Mouse (Mus musculus): ENCODE measurements around the gene Zfp141. TPM values are rescaled to one million over a fixed set of nuclear protein-coding genes. Genes with fewer than 3 reads are reported as not detected.

The Zfp141 gene
- total and polyA plus RNA-seq, 2 experiments from 2014 or later: 9.9 to 29.0 TPM

DNA sequence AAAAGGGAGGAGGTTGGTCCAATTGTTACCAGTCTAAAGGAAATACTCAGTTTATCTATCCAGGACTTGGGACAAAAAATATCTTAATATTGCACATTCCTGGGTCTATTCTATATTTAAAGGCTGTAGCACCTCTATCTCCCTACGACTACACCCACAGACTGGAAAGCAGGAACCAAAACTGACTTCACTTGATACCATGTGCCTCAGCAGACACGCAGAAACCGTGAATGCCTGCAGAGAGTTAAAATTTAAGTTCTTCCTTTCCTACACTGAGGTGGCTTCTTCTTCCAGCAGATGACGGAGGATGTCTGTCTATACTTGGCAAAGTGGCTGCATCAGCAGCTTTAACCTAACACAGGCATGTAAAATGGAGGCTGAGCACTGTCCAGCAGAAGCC lies 15.2 kb downstream of the Zfp141 start:
- no peak for DNase-seq
- Histone ChIP-seq H3K4me1 (ENCODE audit: insufficient read depth) (no peaks in the 10 kb centered on the region), H3K9ac (no peak overlapping the region), H3K4me2 (ENCODE audit: low read depth) (no peak overlapping the region), H3K9me3 (ENCODE audit: low read length) (no peaks in the 10 kb centered on the region), H3K27ac (ENCODE audit: low read depth, low read length) (no peak overlapping the region), H3K27me3 (ENCODE audit: insufficient read depth, low read length) (no peaks in the 10 kb centered on the region), H3K36me3 (ENCODE audit: insufficient read depth) (peaks cover 26% of the 10 kb centered on the region), H3K4me3 (ENCODE audit: low read depth, low read length) (no peak overlapping the region)
- 97% methylated on average over 4 of the region's 4 CpGs for WGBS
- ATAC-seq: no peak
- TF ChIP-seq CTCF (IDR thresholded peaks at IDR 0.05; ENCODE audit: low read depth): no peak

GRCm38 (mm10) chr7:42454640-42455039 lies 50.9 kb downstream of the Zfp141 start:
- Histone ChIP-seq H3K4me2 (ENCODE audit: low read depth) (no peak overlapping the region), H3K27ac (ENCODE audit: low read depth, low read length) (no peak overlapping the region)

DNA sequence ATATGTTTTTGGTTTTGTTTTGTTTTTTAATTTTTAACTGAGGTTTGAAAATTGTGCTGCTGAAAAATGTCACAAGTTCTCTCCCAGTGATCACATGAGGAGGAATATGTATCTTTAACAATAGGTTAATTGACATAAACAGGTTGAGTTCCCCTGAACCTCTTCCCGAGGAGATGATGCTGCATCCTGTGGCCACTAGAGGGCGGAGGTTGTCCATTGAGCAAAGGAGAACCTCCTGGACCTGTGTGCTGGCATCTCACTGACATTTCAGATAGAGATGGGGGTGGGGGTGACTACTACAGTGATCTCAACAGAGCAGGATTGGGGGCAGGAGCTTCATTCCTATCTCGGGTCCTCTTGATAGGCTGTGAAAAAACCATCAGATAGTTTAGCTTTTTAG lies 54.9 kb downstream of the Zfp141 start:
- H3K27ac ChIP-seq (ENCODE audit: low read depth, low read length): no peak overlapping the region
- H3K36me3 ChIP-seq (ENCODE audit: insufficient read depth): no peaks in the 10 kb centered on the region
- 38% methylated on average over 3 of the region's 3 CpGs for WGBS
- H3K4me1 ChIP-seq (ENCODE audit: insufficient read depth): no peaks in the 10 kb centered on the region
- peaks cover 18% of the 10 kb centered on the region; the same call in 1 of the 2 replicates for H3K9me3 ChIP-seq (ENCODE audit: low read length)
- no peak overlapping the region for H3K9ac ChIP-seq
- no peak for DNase-seq
- H3K27me3 ChIP-seq (ENCODE audit: insufficient read depth, low read length): no peaks in the 10 kb centered on the region
- H3K4me2 ChIP-seq (ENCODE audit: low read depth): no peak overlapping the region
- 0 out of 2 replicates have a peak, but pooled peaks have one; percentile 8 for TF ChIP-seq CTCF (IDR thresholded peaks at IDR 0.05; ENCODE audit: low read depth)
- ATAC-seq: no peak
- no peak overlapping the region for H3K4me3 ChIP-seq (ENCODE audit: low read depth, low read length)

More at GRCm38 (mm10) chr7:42454640-42455039, 50.9 kb downstream of the Zfp141 start:
- Histone ChIP-seq H3K36me3 (ENCODE audit: insufficient read depth) (no peaks in the 10 kb centered on the region), H3K4me3 (ENCODE audit: low read depth, low read length) (no peak overlapping the region), H3K9ac (no peak overlapping the region), H3K27me3 (ENCODE audit: insufficient read depth, low read length) (no peaks in the 10 kb centered on the region), H3K4me1 (ENCODE audit: insufficient read depth) (no peaks in the 10 kb centered on the region), H3K9me3 (ENCODE audit: low read length) (0 out of 2 replicates have a peak, but pooled peaks cover 8% of the 10 kb centered on the region)
- no peak for DNase-seq
- TF ChIP-seq CTCF (IDR thresholded peaks at IDR 0.05; ENCODE audit: low read depth): no peak
- ATAC-seq: no peak
- WGBS: 67% methylated on average over 4 of the region's 4 CpGs

DNA sequence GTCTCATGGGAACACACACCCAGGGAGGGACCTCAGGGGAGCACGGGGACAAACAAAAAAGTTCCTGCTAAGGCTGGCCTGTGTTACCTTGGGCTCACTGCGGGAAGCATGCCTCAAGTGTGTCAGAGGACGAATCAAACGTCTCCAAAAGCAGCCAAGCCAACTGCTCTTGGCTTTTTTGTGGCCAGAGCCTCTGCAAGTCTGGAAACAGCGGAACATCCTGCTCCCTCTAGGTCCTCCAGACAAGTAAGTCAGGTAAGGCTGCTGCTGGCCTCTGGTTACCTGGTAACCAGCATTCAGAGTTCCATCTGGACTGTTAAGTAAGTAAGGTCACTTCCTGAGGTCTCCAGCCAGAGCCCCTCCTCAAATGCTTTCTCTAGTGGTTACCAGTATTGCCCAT lies 57.7 kb downstream of the Zfp141 start, which contains the start of gene 4933421I07Rik:
4933421I07Rik (minus strand) TSS at position 271 of the 400 bp plus-strand sequence.
- ATAC-seq: no peak
- Histone ChIP-seq H3K9me3 (ENCODE audit: low read length) (peaks cover 18% of the 10 kb centered on the region; the same call in 1 of the 2 replicates), H3K4me1 (ENCODE audit: insufficient read depth) (no peaks in the 10 kb centered on the region), H3K27ac (ENCODE audit: low read depth, low read length) (no peak within 1 kb of the TSS), H3K27me3 (ENCODE audit: insufficient read depth, low read length) (no peaks in the 10 kb centered on the region), H3K4me3 (ENCODE audit: low read depth, low read length) (no peak within 1 kb of the TSS), H3K9ac (no peak within 1 kb of the TSS), H3K36me3 (ENCODE audit: insufficient read depth) (no peaks in the 10 kb centered on the region), H3K4me2 (ENCODE audit: low read depth) (no peak within 1 kb of the TSS)
- no peak for TF ChIP-seq CTCF (IDR thresholded peaks at IDR 0.05; ENCODE audit: low read depth)
- WGBS: 70% methylated on average over 5 of the region's 5 CpGs
- DNase-seq: no peak

DNA sequence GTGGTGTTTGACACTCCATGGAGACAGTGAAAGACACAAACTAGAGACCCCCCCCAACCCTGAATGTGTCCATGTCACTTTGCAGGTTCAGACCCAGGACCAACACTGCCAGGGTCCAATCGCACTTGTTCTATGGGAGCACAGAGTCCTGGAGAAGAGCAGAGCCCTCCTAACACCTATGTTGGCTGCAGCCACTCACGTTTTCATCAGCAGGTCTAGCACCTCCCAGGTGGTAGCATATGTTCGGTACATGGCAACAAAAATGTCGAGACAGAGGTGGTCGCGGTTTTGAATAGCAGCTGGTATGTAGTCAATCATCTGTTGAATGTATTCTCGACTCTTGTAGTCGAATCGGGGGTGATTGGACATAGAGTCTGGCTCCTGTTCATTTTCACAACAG lies 58.2 kb downstream of the Zfp141 start:
- Histone ChIP-seq H3K4me1 (ENCODE audit: insufficient read depth) (no peaks in the 10 kb centered on the region), H3K9ac (no peak overlapping the region), H3K9me3 (ENCODE audit: low read length) (peaks cover 18% of the 10 kb centered on the region; the same call in 1 of the 2 replicates), H3K27me3 (ENCODE audit: insufficient read depth, low read length) (no peaks in the 10 kb centered on the region), H3K4me3 (ENCODE audit: low read depth, low read length) (no peak overlapping the region), H3K4me2 (ENCODE audit: low read depth) (no peak overlapping the region), H3K27ac (ENCODE audit: low read depth, low read length) (no peak overlapping the region), H3K36me3 (ENCODE audit: insufficient read depth) (no peaks in the 10 kb centered on the region)
- DNase-seq: no peak
- TF ChIP-seq CTCF (IDR thresholded peaks at IDR 0.05; ENCODE audit: low read depth): no peak
- ATAC-seq: no peak
- WGBS: 90% methylated on average over 9 of the region's 9 CpGs

Other genes starting within 250 kb of the Zfp141 start
- gene Vmn2r61, start 245.7 kb downstream of the Zfp141 start, total RNA-seq (2014; rRNA removed): not detected in 2 replicates
- gene Vmn2r61, start 245.7 kb downstream of the Zfp141 start, polyA plus RNA-seq (2015; fragmentation: Nextera tagmentation; extraction: Ambion mirVana): not detected in 2 replicates
- 0.23 TPM in 1 of 2 replicates, not detected in the other for gene 4933421I07Rik, start 57.6 kb downstream of the Zfp141 start, total RNA-seq (2014; rRNA removed)
- gene 4933421I07Rik, start 57.6 kb downstream of the Zfp141 start, polyA plus RNA-seq (2015; fragmentation: Nextera tagmentation; extraction: Ambion mirVana): not detected in 2 replicates
- not detected in 2 replicates for gene Gm21028, start 72.8 kb upstream of the Zfp141 start, total RNA-seq (2014; rRNA removed)
- not detected in 2 replicates for gene Gm21028, start 72.8 kb upstream of the Zfp141 start, polyA plus RNA-seq (2015; fragmentation: Nextera tagmentation; extraction: Ambion mirVana)
- 1.0 and 3.5 TPM in 2 replicates for gene Zfp977, start 86.8 kb upstream of the Zfp141 start, total RNA-seq (2014; rRNA removed)
- gene Zfp977, start 86.8 kb upstream of the Zfp141 start, polyA plus RNA-seq (2015; fragmentation: Nextera tagmentation; extraction: Ambion mirVana): 0.98 and 1.1 TPM in 2 replicates
- gene Zfp976, start 136.8 kb upstream of the Zfp141 start, total RNA-seq (2014; rRNA removed): 2.7 TPM in 2 replicates
- gene Zfp976, start 136.8 kb upstream of the Zfp141 start, polyA plus RNA-seq (2015; fragmentation: Nextera tagmentation; extraction: Ambion mirVana): 1.8 and 2.0 TPM in 2 replicates
- 2.9 and 6.7 TPM in 2 replicates for gene Zfp975, start 187.0 kb upstream of the Zfp141 start, total RNA-seq (2014; rRNA removed)
- gene Zfp975, start 187.0 kb upstream of the Zfp141 start, polyA plus RNA-seq (2015; fragmentation: Nextera tagmentation; extraction: Ambion mirVana): 3.3 and 6.0 TPM in 2 replicates
- gene Gm17067, start 221.3 kb upstream of the Zfp141 start, total RNA-seq (2014; rRNA removed): not detected in 2 replicates
- not detected in 2 replicates for gene Gm17067, start 221.3 kb upstream of the Zfp141 start, polyA plus RNA-seq (2015; fragmentation: Nextera tagmentation; extraction: Ambion mirVana)

Data from forebrain, postnatal 0 days (tissue).